Mouse (Mus musculus) frontal cortex, postnatal 25 days (tissue): ENCODE measurements around the gene Irx3.

Experiments used
- DNase-seq, 2 experiments: peaks; one replicate each; pipeline ENCODE4 v3.0.0; 2022; ENCODE audit warnings: low spot score in 2 of 2

Gene Irx3

DNA sequence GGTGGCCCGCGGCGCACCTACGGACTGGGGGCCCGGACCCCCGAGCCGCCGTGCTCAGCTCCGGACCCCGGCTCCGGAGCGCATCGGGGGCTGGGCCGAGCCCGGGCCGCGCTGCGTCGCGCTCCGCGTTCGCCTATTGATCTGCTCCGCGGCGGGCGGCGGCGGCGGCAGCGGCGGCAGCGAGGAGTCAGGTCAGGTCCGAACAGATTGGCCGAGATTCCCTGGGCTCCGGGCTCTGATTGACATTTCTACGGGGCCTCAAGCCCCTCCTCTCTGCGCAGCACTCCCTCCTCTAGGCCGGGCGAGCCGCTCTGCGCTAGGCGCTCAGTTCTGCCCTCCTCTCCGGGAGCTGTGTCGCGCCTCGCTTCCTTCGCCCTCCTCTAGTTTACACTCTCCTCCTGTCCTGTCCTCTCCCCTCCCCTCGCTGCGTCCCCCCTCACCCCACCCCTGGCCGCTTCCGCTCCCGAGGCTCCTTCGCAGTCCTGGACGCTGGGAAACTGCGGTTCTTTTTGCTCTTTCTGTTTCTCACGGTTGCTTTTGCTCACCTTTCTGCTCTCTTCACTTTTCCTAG, 541 bp downstream of the Irx3 start:
- DNase-seq: no peak

GRCm38 (mm10) chr8:91800523-91801240, 1.2 kb downstream of the Irx3 start:
- no peak for DNase-seq

- DNase-seq: no peak
Observed at GRCm38 (mm10) chr8:91799681-91800522, 2.0 kb downstream of the Irx3 start.

DNA sequence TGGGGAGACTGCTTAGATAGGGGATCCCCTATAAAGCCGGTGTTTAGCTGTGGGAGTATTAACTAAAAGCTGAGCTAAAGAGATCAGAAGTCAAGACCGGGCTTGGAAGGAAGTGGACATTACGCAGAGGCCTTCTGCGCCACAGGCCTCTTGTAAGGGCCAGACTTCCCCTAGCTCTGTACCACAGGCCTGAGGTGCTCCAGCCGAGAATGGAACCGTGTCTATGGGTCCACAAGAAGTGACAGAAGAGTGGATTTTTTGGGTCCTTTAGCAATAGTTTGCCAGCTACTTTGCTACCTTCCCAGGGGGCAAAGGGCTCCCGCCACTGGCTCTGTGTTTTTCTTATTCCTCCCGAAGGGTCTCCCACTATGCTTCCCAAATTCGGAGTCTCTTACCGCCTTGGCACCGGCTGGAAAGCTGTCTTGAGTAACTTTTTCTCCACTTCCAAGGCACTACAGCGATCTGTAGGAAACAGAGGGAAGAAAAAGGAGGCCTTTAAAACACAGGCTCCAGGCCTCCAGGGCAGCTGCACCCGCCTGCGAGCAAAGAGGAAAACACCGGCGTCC, 2.8 kb downstream of the Irx3 start:
- DNase-seq: no peak

- no peak for DNase-seq
Observed at GRCm38 (mm10) chr8:91797626-91798271, 4.1 kb downstream of the Irx3 start.

DNA sequence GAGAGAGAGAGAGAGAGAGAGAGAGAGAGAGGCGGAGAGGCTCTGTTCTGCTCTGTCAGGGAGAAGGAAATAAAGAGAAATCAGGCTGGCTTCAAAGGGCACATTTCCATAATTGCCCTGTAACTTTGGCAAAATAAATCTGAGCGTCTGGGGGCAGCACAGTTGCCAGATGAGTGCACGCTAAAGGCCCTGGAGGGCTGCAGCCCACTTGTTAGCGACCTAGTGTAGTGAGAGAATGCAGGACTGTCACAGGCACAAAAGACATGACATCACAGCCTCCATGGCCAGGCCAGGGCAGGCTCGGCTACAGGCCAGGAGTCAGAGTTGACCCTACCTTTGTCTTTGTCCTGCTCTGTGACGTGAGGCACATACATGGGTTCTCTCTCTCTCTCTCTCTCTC, 8.0 kb downstream of the Irx3 start:
- DNase-seq: no peak

- DNase-seq: no peak
Observed at GRCm38 (mm10) chr8:91787194-91787895, 14.5 kb downstream of the Irx3 start.

DNA sequence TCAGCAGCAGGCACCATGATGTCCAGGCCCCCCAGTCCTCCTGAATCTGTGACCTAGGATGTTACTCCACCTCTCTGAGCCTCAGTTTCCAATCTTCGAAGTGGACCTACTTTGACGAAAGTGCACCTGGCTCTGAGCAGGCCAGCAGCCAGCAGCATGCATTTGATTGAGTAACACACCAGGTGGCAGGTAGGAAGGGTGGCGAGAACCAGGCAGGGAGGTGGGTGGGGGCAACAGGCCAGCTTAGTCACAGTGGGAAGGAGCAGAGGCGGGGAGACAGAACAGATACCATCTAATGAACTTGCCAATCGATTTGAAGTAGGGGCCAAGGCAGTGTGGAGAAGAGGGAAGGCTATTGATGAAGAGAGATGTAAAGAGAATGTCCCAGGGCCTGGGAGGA, 18.9 kb downstream of the Irx3 start:
- no peak for DNase-seq

GRCm38 (mm10) chr8:91782201-91782600, 19.7 kb downstream of the Irx3 start:
- DNase-seq: no peak

DNA sequence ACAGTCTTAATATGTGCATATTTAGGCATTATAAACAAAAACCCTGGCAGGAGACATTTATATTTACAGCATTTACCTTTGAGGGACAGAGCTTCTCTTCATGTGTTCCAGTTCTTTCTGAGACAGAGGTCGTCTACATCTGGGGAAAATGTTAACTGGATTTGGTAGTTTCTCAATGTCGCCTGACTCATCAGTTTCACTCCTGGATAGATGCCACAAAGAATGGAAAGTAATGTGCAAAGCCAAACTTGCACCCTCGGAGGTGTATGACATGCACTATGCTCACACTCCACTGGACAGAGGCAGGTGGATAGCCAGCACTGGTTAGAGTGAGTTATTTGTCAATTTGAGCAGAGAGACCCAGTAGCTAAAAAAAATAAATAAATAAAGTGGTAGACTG, 21.2 kb downstream of the Irx3 start:
- no peak for DNase-seq

DNA sequence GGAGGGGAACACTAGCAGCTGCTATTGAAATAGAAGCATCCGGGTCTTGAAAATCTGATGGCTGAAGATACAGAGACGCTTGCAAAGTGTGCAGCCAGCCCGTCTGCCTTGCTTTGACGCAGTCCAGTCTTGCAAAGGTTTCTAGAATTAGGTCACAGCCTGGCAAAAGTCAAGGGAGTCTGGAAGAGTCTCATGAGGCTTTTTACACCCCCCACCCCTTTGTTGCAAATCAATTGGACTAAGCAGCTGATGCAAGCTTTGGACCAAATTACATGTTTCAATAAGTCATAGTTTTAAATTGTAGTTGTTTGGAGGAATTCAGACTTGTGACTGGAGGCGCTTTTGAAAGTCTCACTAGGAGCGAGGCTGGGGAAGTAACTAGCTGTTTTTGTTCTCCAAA, 33.0 kb downstream of the Irx3 start:
- DNase-seq: no peak

DNA sequence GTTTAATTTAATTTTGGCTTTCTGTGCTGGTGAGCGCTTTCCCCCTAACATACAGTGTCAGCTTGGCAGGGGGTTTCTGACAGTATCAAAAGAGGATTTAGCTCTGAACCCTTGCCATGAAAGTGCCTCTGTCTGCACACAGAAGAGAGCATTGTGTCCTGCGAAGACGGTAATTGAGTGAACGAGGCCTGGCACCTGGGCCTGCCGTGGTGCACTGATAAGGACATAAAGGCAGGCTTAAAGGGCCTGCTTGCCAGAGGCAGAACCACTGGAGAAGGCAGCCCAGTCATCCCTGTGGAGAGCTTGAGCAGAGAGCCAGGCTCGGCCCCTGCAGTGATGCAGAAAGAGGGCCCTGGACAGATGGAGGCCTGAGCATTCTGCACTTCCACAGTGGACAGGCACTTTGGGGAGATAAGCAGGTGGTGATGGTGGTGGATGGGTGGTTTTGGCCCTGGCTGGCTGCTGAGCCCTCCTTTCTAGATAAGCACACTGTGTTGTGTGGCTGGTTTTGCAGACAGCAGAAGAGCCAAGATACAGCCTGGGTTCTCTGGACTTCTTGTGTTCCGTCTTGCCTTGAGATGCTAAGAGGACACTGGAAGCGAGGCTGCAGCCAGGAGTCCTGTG, 36.3 kb downstream of the Irx3 start:
- DNase-seq: no peak

- DNase-seq: no peak
Observed at GRCm38 (mm10) chr8:91755566-91755965, 46.3 kb downstream of the Irx3 start.

- no peak for DNase-seq
Observed at GRCm38 (mm10) chr8:91755062-91755461, 46.8 kb downstream of the Irx3 start.

DNA sequence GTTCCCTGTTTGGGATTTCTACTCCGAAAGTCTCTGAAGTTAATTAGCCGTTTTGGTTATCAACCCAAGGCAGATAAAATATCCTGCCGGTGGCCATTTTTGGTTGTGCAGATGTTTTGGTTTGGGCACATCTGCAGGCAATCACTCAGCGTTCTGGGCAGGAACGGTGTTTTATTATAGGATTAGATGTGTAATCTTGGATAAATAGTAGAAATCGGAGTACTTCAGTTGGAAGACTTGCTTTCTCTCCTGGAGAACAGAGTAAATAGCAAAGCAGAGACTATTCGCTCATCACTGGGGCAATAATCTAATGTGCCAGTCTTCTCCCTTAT, 51.1 kb downstream of the Irx3 start:
- DNase-seq: no peak

GRCm38 (mm10) chr8:91750096-91750793, 51.6 kb downstream of the Irx3 start:
- no peak for DNase-seq

DNA sequence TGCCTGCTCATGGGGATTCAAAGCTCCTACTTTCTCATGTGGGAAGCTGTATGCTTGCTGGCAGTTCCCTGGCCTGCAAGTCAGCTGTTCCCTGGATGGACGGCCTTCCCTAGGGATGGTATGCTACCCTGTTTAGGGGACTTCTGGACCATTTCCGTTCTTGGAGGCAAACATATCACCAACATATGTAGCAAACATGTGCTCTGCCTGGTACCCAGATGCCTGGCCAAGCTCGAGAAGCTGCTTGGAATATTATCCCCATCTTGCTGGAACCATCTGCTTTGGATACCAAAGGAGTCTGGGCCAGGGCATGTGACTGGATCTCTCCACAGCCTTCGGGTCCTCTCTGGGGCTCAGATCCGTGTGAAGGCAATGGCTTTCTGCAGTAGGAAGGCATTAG, 52.5 kb downstream of the Irx3 start:
- DNase-seq: no peak
